Mouse (Mus musculus): Measurements from ENCODE around the gene Zfp622. TPM values are rescaled to one million over a fixed set of nuclear protein-coding genes. Genes with fewer than 3 reads are reported as not detected.
"Not testable (repeated sequence)": the region's sequence is repeated elsewhere in the genome, so short reads cannot be mapped to it uniquely, and the experiment has no call there.

The Zfp622 gene
- polyA plus RNA-seq, 1 experiment from 2014 or later: 7.3 TPM

DNA sequence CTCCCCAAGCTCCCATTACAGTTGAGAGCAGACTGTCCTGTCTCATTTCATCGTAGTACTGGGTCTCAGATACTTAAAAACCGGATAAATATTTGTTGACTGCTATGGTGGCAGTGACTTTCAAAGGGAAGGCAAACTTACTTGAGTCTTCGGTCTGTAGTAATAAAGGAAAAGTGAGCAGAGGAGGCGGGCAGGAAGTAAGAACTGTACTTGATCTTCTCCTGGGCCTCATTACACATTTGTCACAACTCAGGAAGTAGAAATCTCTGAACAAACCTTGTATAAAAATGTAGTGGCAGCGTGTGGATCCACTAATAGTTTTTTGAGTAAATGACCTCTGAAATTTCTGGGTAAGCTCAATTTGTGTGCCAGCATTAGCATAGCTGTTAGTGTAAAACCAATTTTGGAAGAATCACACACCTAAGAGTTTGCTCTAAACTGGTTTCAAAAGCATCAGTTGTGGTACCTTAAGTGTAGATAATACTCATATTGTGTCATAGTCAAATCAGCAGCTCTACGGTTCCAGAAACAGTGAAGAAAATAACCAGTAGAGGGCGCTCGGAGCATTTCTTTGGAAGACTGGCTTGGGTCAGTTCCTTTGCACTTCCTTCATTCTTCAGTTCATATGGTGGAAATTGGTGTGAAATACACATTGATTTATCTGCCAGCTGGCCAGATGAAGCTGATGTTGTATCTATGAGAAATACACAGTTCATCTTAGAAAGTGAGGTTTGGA is 9.0 kb downstream of the Zfp622 start:
- Histone ChIP-seq H3K4me3 (ENCODE audit: low read depth, low read length) (no peak overlapping the region), H3K27me3 (ENCODE audit: control insufficient read depth, insufficient read depth, low read depth, low read length) (no peaks in the 10 kb centered on the region), H3K36me3 (ENCODE audit: control insufficient read depth, insufficient read depth) (peaks cover 30% of the 10 kb centered on the region), H3K4me1 (ENCODE audit: control insufficient read depth, low read depth, low read length) (no peaks in the 10 kb centered on the region), H3K9me3 (replicated peaks; ENCODE audit: control insufficient read depth, low read length) (no peaks in the 10 kb centered on the region), H3K4me2 (ENCODE audit: low read depth, low read length) (no peak overlapping the region), H3K27ac (ENCODE audit: low read length) (no peak overlapping the region), H3K9ac (ENCODE audit: low read depth, low read length) (no peak overlapping the region)
- ATAC-seq (ENCODE audit: low read depth): no peak
- 55% methylated on average over 8 of the region's 8 CpGs for WGBS (ENCODE audit: insufficient replicate concordance)

DNA sequence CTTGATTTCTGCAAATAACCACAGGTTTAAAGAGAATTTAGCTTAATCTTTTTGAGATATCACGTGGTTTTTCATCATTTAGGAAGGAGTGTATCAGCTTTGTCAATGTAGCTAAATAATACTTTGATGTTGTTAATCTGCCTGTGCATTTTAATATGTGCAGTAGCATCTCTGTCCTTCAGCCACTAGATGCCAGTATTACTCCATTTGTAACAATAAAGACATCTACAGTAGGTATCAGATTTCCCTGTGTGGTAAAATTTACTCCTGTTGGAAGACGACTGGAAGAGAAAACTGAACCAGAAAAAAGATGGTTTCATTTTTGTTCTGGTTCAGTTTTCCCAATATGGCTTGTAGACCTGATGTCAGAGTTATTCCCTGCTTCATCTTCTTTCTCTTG is 11.4 kb downstream of the Zfp622 start:
- no peak overlapping the region for H3K9ac ChIP-seq (ENCODE audit: low read depth, low read length)
- no peak for ATAC-seq (ENCODE audit: low read depth)
- peaks cover 27% of the 10 kb centered on the region for H3K36me3 ChIP-seq (ENCODE audit: control insufficient read depth, insufficient read depth)
- H3K27ac ChIP-seq (ENCODE audit: low read length): no peak overlapping the region
- 58% methylated on average over 2 of the region's 2 CpGs for WGBS (ENCODE audit: insufficient replicate concordance)
- H3K4me2 ChIP-seq (ENCODE audit: low read depth, low read length): no peak overlapping the region
- H3K9me3 ChIP-seq (replicated peaks; ENCODE audit: control insufficient read depth, low read length): no peaks in the 10 kb centered on the region
- H3K4me3 ChIP-seq (ENCODE audit: low read depth, low read length): no peak overlapping the region
- H3K4me1 ChIP-seq (ENCODE audit: control insufficient read depth, low read depth, low read length): no peaks in the 10 kb centered on the region
- H3K27me3 ChIP-seq (ENCODE audit: control insufficient read depth, insufficient read depth, low read depth, low read length): no peaks in the 10 kb centered on the region

DNA sequence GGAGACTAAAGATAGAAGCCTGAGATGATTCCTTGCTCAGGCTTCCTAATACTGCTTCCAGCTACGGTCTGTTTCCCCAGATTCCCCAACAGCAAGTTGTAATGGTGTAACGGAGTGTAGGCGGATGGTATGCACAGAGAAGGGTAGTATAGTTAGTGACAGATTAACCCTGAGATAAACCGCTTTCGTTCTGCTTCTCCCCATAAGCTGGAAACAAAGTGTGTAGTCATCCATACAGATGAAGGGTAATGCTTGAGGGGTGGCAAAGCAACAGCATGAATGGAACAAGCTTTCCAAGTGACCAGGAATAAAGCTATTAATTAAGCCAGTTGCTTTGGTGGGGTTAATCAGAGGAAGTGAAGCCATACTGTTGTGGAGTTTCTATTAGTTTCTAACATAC is 15.4 kb downstream of the Zfp622 start:
- H3K27ac ChIP-seq (ENCODE audit: low read length); H3K9me3 ChIP-seq (replicated peaks; ENCODE audit: control insufficient read depth, low read length); H3K9ac ChIP-seq (ENCODE audit: low read depth, low read length); H3K27me3 ChIP-seq (ENCODE audit: control insufficient read depth, insufficient read depth, low read depth, low read length); H3K4me1 ChIP-seq (ENCODE audit: control insufficient read depth, low read depth, low read length); ATAC-seq (ENCODE audit: low read depth); H3K4me2 ChIP-seq (ENCODE audit: low read depth, low read length); H3K4me3 ChIP-seq (ENCODE audit: low read depth, low read length): not testable (repeated sequence)
- peaks cover 17% of the 10 kb centered on the region for H3K36me3 ChIP-seq (ENCODE audit: control insufficient read depth, insufficient read depth)
- 67% methylated on average over 5 of the region's 5 CpGs for WGBS (ENCODE audit: insufficient replicate concordance)

DNA sequence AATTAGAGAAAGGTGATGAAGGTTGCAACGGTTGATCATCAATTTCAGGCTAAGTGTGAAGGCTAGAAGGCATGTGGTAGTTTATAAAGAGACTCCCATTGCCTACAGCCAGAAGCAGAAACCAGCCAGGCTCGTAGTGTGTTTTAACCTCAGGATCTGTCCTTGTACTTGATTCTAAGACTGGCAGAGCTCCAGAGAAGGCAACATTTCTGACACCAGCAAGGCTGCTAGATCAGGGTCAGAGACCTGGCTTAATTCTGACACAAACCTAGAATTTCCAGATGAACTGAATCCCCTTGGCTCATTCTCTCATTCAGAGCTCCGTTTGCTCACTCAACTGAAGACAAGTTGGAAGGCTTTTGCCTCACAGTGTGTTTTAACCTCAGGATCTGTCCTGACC is 24.5 kb downstream of the Zfp622 start:
- Histone ChIP-seq H3K4me1 (ENCODE audit: control insufficient read depth, low read depth, low read length) (no peaks in the 10 kb centered on the region), H3K36me3 (ENCODE audit: control insufficient read depth, insufficient read depth) (no peaks in the 10 kb centered on the region), H3K9ac (ENCODE audit: low read depth, low read length) (no peak overlapping the region), H3K4me2 (ENCODE audit: low read depth, low read length) (no peak overlapping the region), H3K9me3 (replicated peaks; ENCODE audit: control insufficient read depth, low read length) (no peaks in the 10 kb centered on the region), H3K4me3 (ENCODE audit: low read depth, low read length) (no peak overlapping the region), H3K27me3 (ENCODE audit: control insufficient read depth, insufficient read depth, low read depth, low read length) (no peaks in the 10 kb centered on the region), H3K27ac (ENCODE audit: low read length) (no peak overlapping the region)
- 47% methylated on average over 3 of the region's 3 CpGs for WGBS (ENCODE audit: insufficient replicate concordance)
- ATAC-seq (ENCODE audit: low read depth): no peak

DNA sequence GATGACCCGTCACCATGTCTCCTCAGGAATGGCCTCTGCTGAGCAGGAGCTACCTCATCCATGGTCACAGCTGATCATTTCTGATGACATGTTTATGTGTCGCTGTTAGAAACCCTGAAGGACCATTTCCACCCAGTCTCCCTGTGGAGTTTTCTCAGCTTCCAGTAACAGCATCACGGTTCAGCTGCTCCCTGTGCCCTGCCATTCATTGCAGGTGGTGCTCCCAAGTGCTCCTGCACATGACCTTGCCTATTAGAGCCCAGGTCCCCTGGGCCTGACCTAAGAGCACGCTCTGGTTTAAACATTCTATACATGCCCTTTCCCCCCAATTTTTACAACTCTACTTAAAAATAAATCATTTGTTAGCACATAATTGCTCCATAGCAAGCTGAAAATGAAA is 28.7 kb downstream of the Zfp622 start:
- Histone ChIP-seq H3K9me3 (replicated peaks; ENCODE audit: control insufficient read depth, low read length) (no peaks in the 10 kb centered on the region), H3K4me1 (ENCODE audit: control insufficient read depth, low read depth, low read length) (no peaks in the 10 kb centered on the region), H3K4me3 (ENCODE audit: low read depth, low read length) (no peak overlapping the region), H3K9ac (ENCODE audit: low read depth, low read length) (no peak overlapping the region), H3K27ac (ENCODE audit: low read length) (no peak overlapping the region), H3K36me3 (ENCODE audit: control insufficient read depth, insufficient read depth) (no peaks in the 10 kb centered on the region), H3K27me3 (ENCODE audit: control insufficient read depth, insufficient read depth, low read depth, low read length) (no peaks in the 10 kb centered on the region), H3K4me2 (ENCODE audit: low read depth, low read length) (no peak overlapping the region)
- WGBS (ENCODE audit: insufficient replicate concordance): 69% methylated on average over 4 of the region's 4 CpGs
- no peak for ATAC-seq (ENCODE audit: low read depth)

DNA sequence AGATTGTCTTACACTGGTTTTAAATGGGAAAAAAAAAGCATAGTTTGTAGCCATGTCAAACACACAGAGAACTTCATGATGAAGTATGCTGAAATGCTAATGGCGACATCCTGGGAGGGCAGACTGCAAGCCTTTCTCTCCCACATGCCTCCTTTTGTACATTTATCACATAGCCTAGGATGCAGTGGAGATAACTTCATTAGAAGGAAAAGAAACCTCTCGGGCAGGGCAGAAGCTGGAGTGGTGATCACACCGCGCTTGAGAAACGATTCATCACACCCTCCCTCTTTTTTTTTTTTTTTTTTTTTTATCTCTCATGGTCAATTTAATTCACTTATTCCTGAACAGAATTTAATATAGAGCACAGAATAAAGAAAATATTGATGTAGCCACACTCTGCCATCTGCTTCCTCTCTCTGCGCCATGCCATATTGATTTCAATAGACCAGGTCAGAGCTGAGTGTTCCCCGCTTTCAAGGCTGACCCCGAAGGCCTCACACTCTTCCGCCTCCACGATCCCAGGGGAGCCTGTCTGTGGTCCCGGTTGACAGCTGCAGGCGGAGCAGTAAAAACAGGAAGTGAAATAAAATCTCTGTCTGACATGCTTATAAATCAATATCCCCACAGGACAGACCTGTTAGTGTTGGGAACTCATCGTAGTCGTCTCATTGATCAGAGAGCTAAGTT is 32.0 kb downstream of the Zfp622 start:
- Histone ChIP-seq H3K9me3 (replicated peaks; ENCODE audit: control insufficient read depth, low read length) (no peaks in the 10 kb centered on the region), H3K4me2 (ENCODE audit: low read depth, low read length) (no peak overlapping the region), H3K4me3 (ENCODE audit: low read depth, low read length) (no peak overlapping the region), H3K9ac (ENCODE audit: low read depth, low read length) (no peak overlapping the region), H3K27ac (ENCODE audit: low read length) (no peak overlapping the region), H3K27me3 (ENCODE audit: control insufficient read depth, insufficient read depth, low read depth, low read length) (no peaks in the 10 kb centered on the region), H3K4me1 (ENCODE audit: control insufficient read depth, low read depth, low read length) (no peaks in the 10 kb centered on the region), H3K36me3 (ENCODE audit: control insufficient read depth, insufficient read depth) (no peaks in the 10 kb centered on the region)
- 31% methylated on average over 14 of the region's 14 CpGs for WGBS (ENCODE audit: insufficient replicate concordance)
- no peak for ATAC-seq (ENCODE audit: low read depth)

DNA sequence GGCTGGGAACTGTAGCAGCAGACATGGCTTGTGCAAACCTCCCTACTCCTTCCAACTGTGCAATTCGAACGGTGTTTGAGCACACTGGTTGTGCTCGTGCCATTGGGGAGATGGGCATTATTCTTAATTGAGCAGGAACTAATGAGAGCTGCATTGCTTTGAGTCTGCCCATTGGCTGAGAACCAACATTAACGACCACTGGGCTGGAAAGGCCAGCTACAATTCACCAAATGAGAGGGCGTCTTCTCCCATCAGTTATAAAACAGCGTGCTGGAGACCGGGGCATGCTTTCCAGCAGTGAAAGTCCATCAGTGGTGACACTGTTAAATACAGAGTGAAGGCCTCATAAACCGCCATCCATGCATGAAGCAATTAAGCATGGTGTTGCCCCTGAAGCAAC is 37.6 kb downstream of the Zfp622 start:
- Histone ChIP-seq H3K4me2 (ENCODE audit: low read depth, low read length) (no peak overlapping the region), H3K27me3 (ENCODE audit: control insufficient read depth, insufficient read depth, low read depth, low read length) (no peaks in the 10 kb centered on the region), H3K27ac (ENCODE audit: low read length) (no peak overlapping the region), H3K36me3 (ENCODE audit: control insufficient read depth, insufficient read depth) (no peaks in the 10 kb centered on the region), H3K4me1 (ENCODE audit: control insufficient read depth, low read depth, low read length) (no peaks in the 10 kb centered on the region), H3K9me3 (replicated peaks; ENCODE audit: control insufficient read depth, low read length) (no peaks in the 10 kb centered on the region), H3K4me3 (ENCODE audit: low read depth, low read length) (no peak overlapping the region), H3K9ac (ENCODE audit: low read depth, low read length) (no peak overlapping the region)
- WGBS (ENCODE audit: insufficient replicate concordance): 64% methylated on average over 8 of the region's 8 CpGs
- ATAC-seq (ENCODE audit: low read depth): no peak

DNA sequence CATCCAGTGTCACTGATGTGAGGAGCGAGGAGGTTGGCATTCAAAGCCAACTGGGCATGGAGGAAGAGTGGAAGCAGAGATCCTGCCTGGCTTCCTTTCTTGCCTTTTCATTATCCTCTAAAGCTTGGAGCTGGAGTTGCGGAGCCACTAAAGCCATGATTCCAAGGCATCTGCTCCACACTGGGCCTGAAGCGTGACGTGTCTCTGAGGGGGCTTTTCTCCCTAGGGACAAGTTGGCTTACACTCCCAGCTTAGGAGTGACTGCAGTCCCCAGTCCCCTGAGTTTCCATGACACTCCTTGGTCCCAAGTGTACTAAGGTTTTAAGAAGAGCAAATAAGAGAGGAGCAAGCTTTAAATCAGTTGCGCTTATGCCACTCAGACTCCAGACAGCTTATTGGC is 38.5 kb downstream of the Zfp622 start:
- no peaks in the 10 kb centered on the region for H3K36me3 ChIP-seq (ENCODE audit: control insufficient read depth, insufficient read depth)
- WGBS (ENCODE audit: insufficient replicate concordance): 65% methylated on average over 5 of the region's 5 CpGs
- H3K4me3 ChIP-seq (ENCODE audit: low read depth, low read length): no peak overlapping the region
- ATAC-seq (ENCODE audit: low read depth): no peak
- H3K9me3 ChIP-seq (replicated peaks; ENCODE audit: control insufficient read depth, low read length): no peaks in the 10 kb centered on the region
- no peaks in the 10 kb centered on the region for H3K4me1 ChIP-seq (ENCODE audit: control insufficient read depth, low read depth, low read length)
- no peaks in the 10 kb centered on the region for H3K27me3 ChIP-seq (ENCODE audit: control insufficient read depth, insufficient read depth, low read depth, low read length)
- no peak overlapping the region for H3K9ac ChIP-seq (ENCODE audit: low read depth, low read length)
- no peak overlapping the region for H3K27ac ChIP-seq (ENCODE audit: low read length)
- H3K4me2 ChIP-seq (ENCODE audit: low read depth, low read length): no peak overlapping the region

DNA sequence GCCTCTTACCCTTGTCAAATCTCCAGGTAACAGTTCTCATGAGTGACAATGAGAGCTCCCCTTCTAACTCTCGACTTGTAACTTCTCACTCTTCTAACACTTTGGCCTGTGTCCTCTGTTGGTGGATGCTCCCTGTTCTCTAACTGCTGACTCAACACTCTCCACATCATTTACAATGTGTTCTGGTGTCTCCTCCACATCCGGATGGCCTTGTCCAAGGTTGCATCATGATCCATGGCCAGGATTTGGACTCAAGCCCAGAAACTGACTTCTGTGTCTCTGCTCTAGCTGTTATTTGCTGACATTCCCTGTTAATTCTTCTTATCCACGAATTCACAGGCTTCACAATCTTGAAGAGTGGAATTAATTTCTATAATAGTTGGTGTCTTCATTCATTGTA is 47.5 kb downstream of the Zfp622 start:
- WGBS (ENCODE audit: insufficient replicate concordance): 38% methylated on average over 3 of the region's 3 CpGs

More for the DNA sequence above, 47.5 kb downstream of the Zfp622 start:
- H3K4me2 ChIP-seq (ENCODE audit: low read depth, low read length): no peak overlapping the region
- no peak overlapping the region for H3K9ac ChIP-seq (ENCODE audit: low read depth, low read length)
- no peak overlapping the region for H3K27ac ChIP-seq (ENCODE audit: low read length)
- no peaks in the 10 kb centered on the region for H3K27me3 ChIP-seq (ENCODE audit: control insufficient read depth, insufficient read depth, low read depth, low read length)
- H3K36me3 ChIP-seq (ENCODE audit: control insufficient read depth, insufficient read depth): no peaks in the 10 kb centered on the region
- H3K4me3 ChIP-seq (ENCODE audit: low read depth, low read length): no peak overlapping the region
- no peak for ATAC-seq (ENCODE audit: low read depth)
- no peaks in the 10 kb centered on the region for H3K9me3 ChIP-seq (replicated peaks; ENCODE audit: control insufficient read depth, low read length)
- H3K4me1 ChIP-seq (ENCODE audit: control insufficient read depth, low read depth, low read length): no peaks in the 10 kb centered on the region

Data from liver, embryonic 16.5 days (tissue).